Mouse (Mus musculus): Measurements from ENCODE around the gene Ankrd44.
A peak's percentile ranks its signal among the peaks of the same experiment; 100 is the strongest.

The Ankrd44 gene

GRCm38 (mm10) chr1:54747785-54748420 is 178.3 kb downstream of the Ankrd44 start:
- peak; percentile 31 for DNase-seq

GRCm38 (mm10) chr1:54745666-54746065 is 180.5 kb downstream of the Ankrd44 start:
- no peak for DNase-seq

GRCm38 (mm10) chr1:54744171-54744570 is 182.0 kb downstream of the Ankrd44 start:
- no peak for DNase-seq

- no peak for DNase-seq
These were observed 183.1 kb downstream of the Ankrd44 start for GRCm38 (mm10) chr1:54743072-54743471.

GRCm38 (mm10) chr1:54740936-54741335 is 185.3 kb downstream of the Ankrd44 start:
- peak; percentile 59 for DNase-seq

GRCm38 (mm10) chr1:54737472-54737871 is 188.7 kb downstream of the Ankrd44 start:
- DNase-seq = no peak

- DNase-seq = no peak
These were observed 191.1 kb downstream of the Ankrd44 start for GRCm38 (mm10) chr1:54734917-54735664.

- DNase-seq = no peak
These were observed 196.9 kb downstream of the Ankrd44 start for GRCm38 (mm10) chr1:54729316-54729715.

GRCm38 (mm10) chr1:54726555-54726954 is 199.6 kb downstream of the Ankrd44 start:
- no peak for DNase-seq

GRCm38 (mm10) chr1:54716921-54717320 is 209.3 kb downstream of the Ankrd44 start:
- DNase-seq = no peak

- peak; percentile 8 for DNase-seq
These were observed 211.0 kb downstream of the Ankrd44 start for GRCm38 (mm10) chr1:54715061-54715760.

GRCm38 (mm10) chr1:54713231-54714173 is 212.7 kb downstream of the Ankrd44 start:
- DNase-seq = no peak

- no peak for DNase-seq
These were observed 214.6 kb downstream of the Ankrd44 start for GRCm38 (mm10) chr1:54711568-54711967.

- no peak for DNase-seq
These were observed 215.6 kb downstream of the Ankrd44 start for GRCm38 (mm10) chr1:54710550-54710949.

- DNase-seq = no peak
These were observed 218.2 kb downstream of the Ankrd44 start for GRCm38 (mm10) chr1:54707888-54708565.

GRCm38 (mm10) chr1:54707036-54707887 is 218.9 kb downstream of the Ankrd44 start:
- no peak for DNase-seq

- no peak for DNase-seq
These were observed 219.6 kb downstream of the Ankrd44 start for GRCm38 (mm10) chr1:54706621-54707020.

- no peak for DNase-seq
These were observed 222.7 kb downstream of the Ankrd44 start for GRCm38 (mm10) chr1:54703466-54703865.

GRCm38 (mm10) chr1:54702918-54703317 is 223.3 kb downstream of the Ankrd44 start:
- no peak for DNase-seq

- no peak for DNase-seq
These were observed 230.8 kb downstream of the Ankrd44 start for GRCm38 (mm10) chr1:54695396-54695795.

GRCm38 (mm10) chr1:54691824-54692223 is 234.4 kb downstream of the Ankrd44 start:
- DNase-seq = no peak

Data from kidney, postnatal 14 days (tissue).